Mouse (Mus musculus) small intestine, adult 2 months (tissue): ENCODE measurements around the gene Stam.

ENCODE experiments used
- CTCF ChIP-seq: fragments of 200-500 bp; IDR thresholded peaks from 2 replicates; pipeline ENCODE4 v1.5.1; 2012; ENCODE audit warnings: low read depth, mild to moderate bottlenecking, control low read depth, inconsistent platforms, low read length, moderate library complexity, mixed read lengths; ENCODE audit not compliant: insufficient replicate concordance, insufficient read length; ENCODE audit errors: extremely low read depth
- POLR2A ChIP-seq: fragments of 200-500 bp; IDR thresholded peaks from 2 replicates; pipeline ENCODE4 v1.6.1; 2012; ENCODE audit warnings: low read depth, mild to moderate bottlenecking, control low read depth, inconsistent platforms, low read length, moderate library complexity

GRCm38 (mm10) chr2:14140044-14140443 lies 66.1 kb downstream of the Stam start:
- TF ChIP-seq CTCF (no peak), POLR2A (no peak)
